Mouse (Mus musculus) liver, postnatal 0 days (tissue): ENCODE measurements at regions not wholly inside any gene's neighbourhood (a gene's known extent, or its start where the extent isn't known, plus 50 kb on each side); places are given as distances from the start of the nearest gene placed in this dataset.

Experiments used
- CTCF ChIP-seq: sonication (generic); IDR thresholded peaks from 2 replicates; pipeline ENCODE4 v1.5.1; 2016; ENCODE audit warnings: antibody characterized with exemption, low read depth
- EP300 ChIP-seq: IDR thresholded peaks from 2 replicates; pipeline ENCODE4 v1.6.1; 2016; ENCODE audit warnings: antibody characterized with exemption, low read depth, mild to moderate bottlenecking

DNA sequence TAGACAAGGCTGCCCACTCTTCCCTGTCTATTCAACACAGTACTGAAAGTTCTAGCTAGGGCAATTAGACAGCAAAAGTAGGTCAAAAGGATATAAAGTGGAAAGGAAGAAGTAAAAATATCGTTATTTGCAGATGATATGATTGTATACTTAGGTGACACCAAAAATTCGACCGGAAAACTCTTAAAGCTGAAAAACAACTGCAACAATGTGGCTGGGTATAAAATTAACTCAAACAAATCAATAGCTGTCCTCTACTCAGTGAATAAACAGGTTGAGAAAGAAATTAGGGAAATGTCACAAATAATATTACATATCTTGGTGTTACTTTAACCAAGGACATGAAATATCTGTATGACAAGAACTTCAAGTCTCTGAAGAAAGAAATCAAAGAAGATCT is 305.5 kb downstream of the Slc6a15 start:
- TF ChIP-seq CTCF = no peak
- no peak for TF ChIP-seq EP300
